Mouse (Mus musculus): ENCODE results near the gene Trim38. TPM values are rescaled to one million over a fixed set of nuclear protein-coding genes. Genes with fewer than 3 reads are reported as not detected.
A peak's percentile ranks its signal among the peaks of the same experiment; 100 is the strongest.
"Not testable (repeated sequence)": the region's sequence is repeated elsewhere in the genome, so short reads cannot be mapped to it uniquely, and the experiment has no call there.

Gene Trim38
- polyA plus RNA-seq, 1 experiment, result 0.36 TPM

GRCm38 (mm10) chr13:23746201-23747080, 23.3 kb upstream of the Trim38 start, which contains the start of gene Hist1h2bb:
Gene Hist1h2bb (plus strand): TSS chr13:23746734.
- peak; percentile 70 for DNase-seq (ENCODE audit: low spot score)

DNA sequence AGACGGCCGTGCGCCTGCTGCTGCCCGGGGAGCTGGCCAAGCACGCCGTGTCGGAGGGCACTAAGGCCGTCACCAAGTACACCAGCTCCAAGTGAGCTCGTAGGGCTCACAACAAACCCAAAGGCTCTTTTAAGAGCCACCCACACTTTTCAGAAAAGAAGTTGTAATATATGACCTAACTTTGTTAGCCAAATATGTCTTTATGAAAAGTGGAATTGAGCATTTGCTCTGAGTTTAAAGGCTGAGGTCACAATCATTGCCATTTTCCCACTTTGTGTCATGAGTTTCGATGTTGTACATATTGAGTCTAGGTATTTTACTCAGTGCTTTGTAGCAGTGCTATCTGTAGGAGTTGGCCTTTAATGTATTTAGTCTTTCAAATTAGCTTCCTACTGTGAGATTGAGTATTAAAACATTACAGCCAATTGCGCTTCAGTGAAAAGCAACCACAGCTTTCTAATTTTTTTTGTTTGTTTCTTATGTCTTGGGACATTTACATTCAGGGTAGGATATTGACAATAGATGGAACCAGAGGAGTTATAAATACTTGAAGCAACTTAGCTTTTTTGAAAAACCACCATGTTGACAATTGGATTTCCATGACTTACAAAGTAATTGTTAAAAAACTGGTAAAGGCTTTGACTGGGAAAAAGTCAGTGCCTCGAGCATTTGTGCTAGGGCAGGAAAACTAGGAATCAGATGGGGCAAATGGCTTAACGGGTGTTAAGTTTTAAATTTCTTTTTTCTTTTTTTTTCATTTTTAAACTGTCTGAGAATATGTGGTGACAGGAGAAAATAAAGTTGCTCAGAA, 22.4 kb upstream of the Trim38 start:
- DNase-seq (ENCODE audit: low spot score), result no peak

DNA sequence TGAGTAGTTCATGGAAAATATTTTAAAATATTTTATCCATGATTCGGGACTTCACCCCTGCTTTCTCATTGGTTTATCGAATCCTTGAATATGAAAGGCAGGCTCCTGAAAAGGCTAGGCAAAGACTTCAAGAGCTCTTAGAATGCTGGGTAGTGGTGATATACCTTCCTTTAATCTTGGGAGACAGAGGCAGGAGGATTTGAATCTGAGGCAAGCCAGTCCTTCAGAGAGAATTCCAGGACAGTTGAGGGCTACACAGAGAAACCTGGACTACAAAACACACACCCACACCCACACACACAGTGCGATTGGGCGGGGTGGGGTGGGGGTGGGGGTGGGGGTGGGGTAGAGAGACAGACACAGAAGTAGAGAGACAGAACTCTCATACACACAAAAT, 21.8 kb upstream of the Trim38 start:
- DNase-seq (ENCODE audit: low spot score), result no peak

- DNase-seq (ENCODE audit: low spot score), result no peak
Observed at GRCm38 (mm10) chr13:23749563-23750121, 20.1 kb upstream of the Trim38 start.

- DNase-seq (ENCODE audit: low spot score), result not testable (repeated sequence)
Observed at GRCm38 (mm10) chr13:23750839-23751477, 18.8 kb upstream of the Trim38 start, which contains the start of gene Hist1h2ab. Gene Hist1h2ab (plus strand): TSS chr13:23751126.

GRCm38 (mm10) chr13:23751478-23751956, 18.2 kb upstream of the Trim38 start:
- DNase-seq (ENCODE audit: low spot score), result no peak

GRCm38 (mm10) chr13:23752067-23752741, 17.5 kb upstream of the Trim38 start, which contains the start of gene Hist1h3b:
Gene Hist1h3b (plus strand): TSS chr13:23752267.
- DNase-seq (ENCODE audit: low spot score), result peak; percentile 50

- DNase-seq (ENCODE audit: low spot score), result no peak
Observed at GRCm38 (mm10) chr13:23752742-23753172, 17.0 kb upstream of the Trim38 start.

DNA sequence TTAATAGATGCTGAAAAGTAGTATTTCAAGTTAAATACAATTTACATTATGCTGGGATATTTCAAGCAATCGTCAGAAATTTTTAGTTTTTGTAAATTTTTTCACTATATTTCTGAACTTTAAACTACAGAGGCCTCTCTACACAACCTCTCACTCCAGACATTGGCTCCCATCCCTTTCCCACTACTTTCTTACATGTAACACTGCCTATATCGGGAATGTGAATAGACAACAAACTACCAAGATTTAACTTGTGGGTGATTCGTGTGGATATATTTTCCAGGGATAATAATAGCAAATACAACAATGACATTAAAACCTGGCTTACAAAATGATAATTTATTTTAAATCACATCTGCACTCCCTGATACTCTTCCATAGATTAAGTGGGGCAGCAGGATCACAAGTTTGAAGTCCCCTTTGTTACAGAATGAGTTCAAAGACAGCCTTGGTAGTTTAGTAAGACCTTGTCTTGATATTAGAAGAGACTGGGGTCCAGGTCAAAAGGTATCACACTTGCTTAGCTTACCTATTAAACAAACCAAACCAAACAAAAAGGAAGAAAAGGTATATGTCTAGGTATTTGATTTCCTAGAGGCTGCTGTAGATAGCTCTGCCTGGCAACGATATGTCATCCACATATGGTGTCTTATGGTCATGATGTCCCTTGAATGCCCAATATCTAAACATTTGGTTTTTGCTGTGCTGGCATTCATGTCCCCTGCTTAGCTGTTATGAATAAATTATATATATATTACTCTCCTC, 16.2 kb upstream of the Trim38 start:
- DNase-seq (ENCODE audit: low spot score), result no peak

DNA sequence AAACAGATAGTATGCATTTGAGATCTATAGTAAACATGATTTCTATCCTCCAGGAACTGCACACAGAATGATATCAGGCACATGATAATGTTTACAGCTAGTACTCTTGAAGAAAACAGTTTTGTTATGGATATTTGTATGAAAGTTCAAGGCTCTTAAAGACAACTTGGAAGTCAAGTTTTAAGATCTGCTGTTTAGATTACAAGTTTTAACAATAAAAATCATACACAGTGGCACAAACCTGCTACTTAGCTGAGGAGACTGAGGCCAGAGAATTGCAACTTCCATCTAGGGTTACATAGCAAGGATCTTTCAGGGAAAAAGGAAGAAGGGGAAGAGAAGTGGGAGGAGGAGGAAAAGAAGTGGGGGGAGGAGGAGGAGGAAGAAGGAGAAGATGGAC, 14.7 kb upstream of the Trim38 start:
- no peak for DNase-seq (ENCODE audit: low spot score)

- DNase-seq (ENCODE audit: low spot score), result no peak
Observed at GRCm38 (mm10) chr13:23756790-23757189, 12.9 kb upstream of the Trim38 start, which contains the start of gene Hist1h4b. Gene Hist1h4b (plus strand): TSS chr13:23757013.

DNA sequence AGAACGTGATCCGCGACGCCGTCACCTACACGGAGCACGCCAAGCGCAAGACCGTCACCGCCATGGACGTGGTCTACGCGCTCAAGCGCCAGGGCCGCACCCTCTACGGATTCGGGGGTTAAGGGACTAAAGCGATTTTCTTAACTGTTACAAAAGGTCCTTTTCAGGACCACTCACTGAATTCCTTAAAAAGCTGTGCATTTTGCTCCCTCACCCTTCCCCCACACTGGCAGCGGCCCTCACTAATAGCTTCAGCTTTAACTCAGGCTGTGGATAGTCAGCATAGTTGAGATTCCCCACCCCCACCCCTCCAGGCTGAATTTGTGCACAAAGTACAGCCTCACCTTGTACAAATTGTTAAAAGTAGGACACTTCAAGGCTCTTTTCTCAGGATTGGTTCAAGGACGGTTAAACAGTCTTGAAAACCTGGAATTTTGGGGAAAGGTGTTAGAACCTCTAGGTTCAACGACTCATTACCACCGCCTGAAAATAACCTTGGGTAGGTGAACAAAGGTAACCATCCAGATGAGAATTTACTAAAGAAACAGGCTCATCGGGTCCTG, 12.4 kb upstream of the Trim38 start:
- DNase-seq (ENCODE audit: low spot score), result no peak

- DNase-seq (ENCODE audit: low spot score), result no peak
Observed at GRCm38 (mm10) chr13:23757921-23758320, 11.8 kb upstream of the Trim38 start.

DNA sequence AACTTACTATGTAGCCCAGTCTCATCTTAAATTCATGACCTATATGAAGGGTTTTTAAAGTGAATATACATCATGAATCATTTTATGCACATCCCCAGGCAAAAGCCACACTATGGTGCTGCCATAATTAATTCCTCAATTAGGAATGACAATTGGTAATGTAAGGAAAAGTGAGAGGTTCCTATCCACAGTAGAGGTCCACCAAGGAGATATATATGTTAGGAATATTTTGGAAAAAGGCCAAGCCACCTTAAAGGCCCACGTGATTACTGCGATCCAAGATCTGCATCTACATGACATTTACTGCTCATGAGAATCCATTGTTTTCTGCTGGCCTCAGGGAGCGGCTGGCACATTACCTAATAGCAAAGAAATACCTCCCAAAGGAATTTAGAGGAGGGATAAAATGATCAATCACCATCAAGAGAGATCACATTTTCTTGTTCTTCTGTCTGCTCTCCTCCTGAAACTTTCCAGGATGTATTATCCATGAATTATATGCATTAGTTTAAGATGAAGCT, 10.4 kb upstream of the Trim38 start:
- no peak for DNase-seq (ENCODE audit: low spot score)

DNA sequence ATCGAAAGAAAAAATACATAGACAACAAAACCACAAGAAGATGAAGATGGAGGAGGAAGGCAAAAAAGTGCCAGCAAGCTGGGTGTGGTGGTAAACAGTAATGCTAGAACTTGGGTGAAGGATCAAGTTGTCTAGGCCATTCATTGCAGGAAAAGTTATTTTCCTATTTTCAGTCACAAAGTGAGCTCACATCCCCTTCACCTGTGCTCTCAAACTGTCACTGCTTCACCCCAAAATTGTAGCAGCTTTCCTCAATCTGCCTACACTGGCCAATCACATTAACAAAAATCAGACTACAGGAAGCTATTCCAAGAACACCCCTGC, 9.8 kb upstream of the Trim38 start:
- no peak for DNase-seq (ENCODE audit: low spot score)

DNA sequence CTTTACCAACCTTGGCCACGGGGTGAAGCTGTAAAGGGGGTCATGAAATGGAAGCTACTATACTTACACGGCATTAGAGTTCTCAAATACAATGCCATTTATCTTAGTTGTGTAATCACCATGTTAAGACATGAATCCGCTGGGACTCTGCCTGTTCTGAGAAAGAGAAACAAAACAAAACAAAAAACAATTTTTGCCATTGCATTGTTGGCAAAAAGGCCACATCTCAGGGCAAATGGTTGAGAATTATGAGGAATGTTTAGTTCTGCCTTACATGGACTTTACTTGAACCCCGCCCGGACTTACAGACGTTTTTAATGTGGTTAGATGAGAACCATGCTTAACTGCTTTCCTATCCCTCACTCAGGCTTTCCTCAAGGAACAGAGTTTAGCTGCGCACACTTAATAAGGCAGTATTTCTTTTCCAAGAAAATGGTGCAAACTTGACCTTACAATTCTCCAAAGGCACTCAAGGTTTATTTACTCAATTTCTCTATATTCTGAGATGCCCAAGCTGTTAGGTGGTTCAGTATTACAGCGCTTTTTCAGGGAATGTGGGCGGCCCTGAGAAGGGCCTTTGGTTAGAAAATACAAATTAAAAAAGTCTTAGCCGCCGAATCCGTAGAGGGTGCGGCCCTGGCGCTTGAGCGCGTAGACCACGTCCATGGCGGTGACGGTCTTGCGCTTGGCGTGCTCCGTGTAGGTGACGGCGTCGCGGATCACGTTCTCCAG, 9.3 kb upstream of the Trim38 start:
- no peak for DNase-seq (ENCODE audit: low spot score)

- peak; percentile 86 for DNase-seq (ENCODE audit: low spot score)
Observed at GRCm38 (mm10) chr13:23760972-23761864, 8.5 kb upstream of the Trim38 start, which contains the start of gene Hist1h4a. Gene Hist1h4a (minus strand): TSS chr13:23761230.

Data from urinary bladder, adult 2 months (tissue).